Mouse (Mus musculus) CH12.LX (cell line): ENCODE measurements around the gene Foxk2. TPM values are rescaled to one million over a fixed set of nuclear protein-coding genes. Genes with fewer than 3 reads are reported as not detected.

ENCODE experiments used
- DNase-seq: peaks from one replicate; pipeline ENCODE4 v3.0.0-alpha.2; 2013; ENCODE audit errors: extremely low read depth
- H3K27ac ChIP-seq: 2 replicates; pipeline ENCODE4 v1.5.1; 2012; ENCODE audit warnings: low read depth, mild to moderate bottlenecking, control low read depth, moderate library complexity; ENCODE audit not compliant: insufficient read depth
- H3K27me3 ChIP-seq: replicated peaks from 2 replicates; pipeline ENCODE3; 2012; ENCODE audit warnings: inconsistent platforms
- H3K36me3 ChIP-seq, 2 experiments: replicated peaks in 1 of 2; 2 replicates each; pipeline versions ENCODE3 to v1.6.1; 2012; ENCODE audit warnings: inconsistent platforms in 1 of 2, low read length in 1 of 2, mild to moderate bottlenecking in 1 of 2, mixed read lengths in 1 of 2, moderate library complexity in 1 of 2; ENCODE audit not compliant: control insufficient read depth in 1 of 2, insufficient read depth in 1 of 2
- H3K4me1 ChIP-seq, 2 experiments: 2 replicates each; pipeline ENCODE4 v1.6.1; 2012; ENCODE audit warnings: inconsistent platforms in 1 of 2, moderate library complexity in 1 of 2; ENCODE audit not compliant: insufficient read depth in 2 of 2, control insufficient read depth in 1 of 2
- H3K4me2 ChIP-seq: 2 replicates; pipeline ENCODE4 v1.6.1; 2012; ENCODE audit warnings: low read depth, mild to moderate bottlenecking, control low read depth; ENCODE audit not compliant: poor library complexity, insufficient read depth, severe bottlenecking
- H3K4me3 ChIP-seq, 3 experiments: fragments of 150-350 bp in 1 of 3; sonication (generic) in 1 of 3; replicated peaks in 1 of 3; 2 replicates each; pipeline versions ENCODE3 to v1.5.1; 2011 to 2012; ENCODE audit warnings: low read depth in 2 of 3, low read length in 2 of 3, mild to moderate bottlenecking in 2 of 3, moderate library complexity in 2 of 3, control low read depth in 1 of 3, improper control_type of control experiment in 1 of 3, inconsistent platforms in 1 of 3, mixed read lengths in 1 of 3; ENCODE audit not compliant: poor library complexity in 1 of 3
- H3K79me2 ChIP-seq: replicated peaks from 2 replicates; pipeline ENCODE4 v1.6.1; 2012; ENCODE audit warnings: mild to moderate bottlenecking, moderate library complexity; ENCODE audit not compliant: control insufficient read depth, poor library complexity, insufficient read depth, severe bottlenecking; ENCODE audit errors: extremely low read depth
- H3K9ac ChIP-seq: 2 replicates; pipeline ENCODE4 v1.6.1; 2012; ENCODE audit warnings: low read depth, mild to moderate bottlenecking, control low read depth, moderate library complexity; ENCODE audit not compliant: insufficient read depth
- H3K9me3 ChIP-seq: replicated peaks from 2 replicates; pipeline ENCODE3; 2012; ENCODE audit warnings: low read length, inconsistent platforms, mixed read lengths
- BHLHE40 ChIP-seq: IDR thresholded peaks from 2 replicates; pipeline ENCODE4 v1.6.1; 2011; ENCODE audit warnings: mild to moderate bottlenecking, low read depth, low read length, improper control_type of control experiment
- CHD1 ChIP-seq: IDR thresholded peaks from 2 replicates; pipeline ENCODE4 v1.6.1; 2012; ENCODE audit warnings: low read depth, low read length, improper control_type of control experiment, inconsistent platforms
- CHD2 ChIP-seq: IDR thresholded peaks from 2 replicates; pipeline ENCODE4 v1.6.1; 2011; ENCODE audit warnings: low read length, improper control_type of control experiment
- CTCF ChIP-seq, 2 experiments: IDR thresholded peaks in 1 of 2; conservative IDR thresholded peaks in 1 of 2; 2 replicates each; pipeline ENCODE4 v1.5.1; 2011 to 2012; ENCODE audit warnings: low read depth in 2 of 2, low read length in 2 of 2, improper control_type of control experiment in 1 of 2, inconsistent platforms in 1 of 2, mild to moderate bottlenecking in 1 of 2, moderate library complexity in 1 of 2
- E2F4 ChIP-seq: IDR thresholded peaks from 2 replicates; pipeline ENCODE4 v1.6.1; 2011; ENCODE audit warnings: low read depth, low read length, improper control_type of control experiment; ENCODE audit not compliant: insufficient replicate concordance
- ELF1 ChIP-seq: IDR thresholded peaks from 2 replicates; pipeline ENCODE4 v1.6.1; 2014; ENCODE audit warnings: low read depth, mild to moderate bottlenecking, inconsistent platforms, low read length, improper control_type of control experiment
- EP300 ChIP-seq: IDR thresholded peaks from 2 replicates; pipeline ENCODE4 v1.6.1; 2011; ENCODE audit warnings: low read length, improper control_type of control experiment
- ETS1 ChIP-seq: conservative IDR thresholded peaks from 2 replicates; pipeline ENCODE4 v1.6.1; 2012; ENCODE audit warnings: low read depth, mild to moderate bottlenecking, inconsistent platforms, low read length, improper control_type of control experiment, moderate library complexity
- GABPA ChIP-seq: IDR thresholded peaks from 2 replicates; pipeline ENCODE4 v1.6.1; 2012; ENCODE audit warnings: low read depth, low read length, improper control_type of control experiment, inconsistent platforms; ENCODE audit not compliant: insufficient replicate concordance
- HCFC1 ChIP-seq: IDR thresholded peaks from 2 replicates; pipeline ENCODE4 v1.6.1; 2012; ENCODE audit warnings: low read depth, mild to moderate bottlenecking, inconsistent platforms, low read length, improper control_type of control experiment
- IRF4 ChIP-seq: IDR thresholded peaks from 2 replicates; pipeline ENCODE4 v1.6.1; 2014; ENCODE audit warnings: low read depth, mild to moderate bottlenecking, inconsistent platforms, low read length, improper control_type of control experiment
- JUN ChIP-seq: IDR thresholded peaks from 2 replicates; pipeline ENCODE4 v1.6.1; 2011; ENCODE audit warnings: low read depth, mild to moderate bottlenecking, low read length, improper control_type of control experiment, moderate library complexity; ENCODE audit not compliant: insufficient read depth
- JUND ChIP-seq: conservative IDR thresholded peaks from 2 replicates; pipeline ENCODE4 v1.6.1; 2011; ENCODE audit warnings: low read depth, low read length, improper control_type of control experiment
- KAT2A ChIP-seq: IDR thresholded peaks from 2 replicates; pipeline ENCODE4 v1.6.1; 2012; ENCODE audit warnings: low read length, improper control_type of control experiment, inconsistent platforms; ENCODE audit not compliant: insufficient replicate concordance
- MAFK ChIP-seq: IDR thresholded peaks from 2 replicates; pipeline ENCODE4 v1.6.1; 2011; ENCODE audit warnings: low read length, improper control_type of control experiment; ENCODE audit not compliant: insufficient replicate concordance
- MAX ChIP-seq: IDR thresholded peaks from 2 replicates; pipeline ENCODE4 v1.6.1; 2011; ENCODE audit warnings: low read length, improper control_type of control experiment
- MAZ ChIP-seq: IDR thresholded peaks from 2 replicates; pipeline ENCODE4 v1.6.1; 2012; ENCODE audit warnings: low read depth, mild to moderate bottlenecking, inconsistent platforms, low read length, improper control_type of control experiment, moderate library complexity
- MEF2A ChIP-seq: IDR thresholded peaks from 2 replicates; pipeline ENCODE4 v1.6.1; 2014; ENCODE audit warnings: low read depth, mild to moderate bottlenecking, inconsistent platforms, low read length, improper control_type of control experiment, borderline replicate concordance
- MXI1 ChIP-seq: IDR thresholded peaks from 2 replicates; pipeline ENCODE4 v1.6.1; 2011; ENCODE audit warnings: mild to moderate bottlenecking, low read depth, low read length, improper control_type of control experiment
- MYC ChIP-seq: IDR thresholded peaks from 2 replicates; pipeline ENCODE4 v1.6.1; 2011; ENCODE audit warnings: low read depth, mild to moderate bottlenecking, improper control_type of control experiment, low read length
- NELFE ChIP-seq: IDR thresholded peaks from 2 replicates; pipeline ENCODE4 v1.6.1; 2011; ENCODE audit warnings: low read depth, low read length, improper control_type of control experiment
- NRF1 ChIP-seq: IDR thresholded peaks from 2 replicates; pipeline ENCODE4 v1.6.1; 2014; ENCODE audit warnings: low read depth, mild to moderate bottlenecking, inconsistent platforms, low read length, improper control_type of control experiment, moderate library complexity
- PAX5 ChIP-seq: IDR thresholded peaks from 2 replicates; pipeline ENCODE4 v1.6.1; 2012; ENCODE audit warnings: low read length, inconsistent platforms, mixed read lengths
- POLR2A ChIP-seq: IDR thresholded peaks from 2 replicates; pipeline ENCODE4 v1.6.1; 2011; ENCODE audit warnings: low read depth, mild to moderate bottlenecking, improper control_type of control experiment, low read length
- POLR2AphosphoS2 ChIP-seq: IDR thresholded peaks from 2 replicates; pipeline ENCODE4 v1.6.1; 2011; ENCODE audit warnings: low read depth, low read length, improper control_type of control experiment
- RAD21 ChIP-seq: IDR thresholded peaks from 2 replicates; pipeline ENCODE4 v1.6.1; 2011; ENCODE audit warnings: low read depth, mild to moderate bottlenecking, low read length, improper control_type of control experiment, moderate library complexity
- RCOR1 ChIP-seq: conservative IDR thresholded peaks from 2 replicates; pipeline ENCODE4 v1.6.1; 2012; ENCODE audit warnings: low read depth, mild to moderate bottlenecking, inconsistent platforms, low read length, improper control_type of control experiment
- SIN3A ChIP-seq: IDR thresholded peaks from 2 replicates; pipeline ENCODE4 v1.6.1; 2012; ENCODE audit warnings: low read length, improper control_type of control experiment, inconsistent platforms
- SMC3 ChIP-seq: IDR thresholded peaks from 2 replicates; pipeline ENCODE4 v1.6.1; 2011; ENCODE audit warnings: low read depth, low read length, improper control_type of control experiment
- TBP ChIP-seq: conservative IDR thresholded peaks from 2 replicates; pipeline ENCODE4 v1.6.1; 2011; ENCODE audit warnings: low read depth, low read length, improper control_type of control experiment
- TCF12 ChIP-seq: IDR thresholded peaks from 2 replicates; pipeline ENCODE4 v1.6.1; 2014; ENCODE audit warnings: low read depth, mild to moderate bottlenecking, inconsistent platforms, low read length, improper control_type of control experiment
- UBTF ChIP-seq: IDR thresholded peaks from 2 replicates; pipeline ENCODE4 v1.6.1; 2012; ENCODE audit warnings: low read depth, mild to moderate bottlenecking, inconsistent platforms, low read length, improper control_type of control experiment, moderate library complexity
- USF1 ChIP-seq: IDR thresholded peaks from 2 replicates; pipeline ENCODE4 v1.6.1; 2014; ENCODE audit warnings: low read depth, mild to moderate bottlenecking, inconsistent platforms, low read length, improper control_type of control experiment
- USF2 ChIP-seq: conservative IDR thresholded peaks from 2 replicates; pipeline ENCODE4 v1.6.1; 2011; ENCODE audit warnings: low read depth, low read length, improper control_type of control experiment
- ZC3H11A ChIP-seq: IDR thresholded peaks from 2 replicates; pipeline ENCODE4 v1.6.1; 2012; ENCODE audit warnings: low read depth, mild to moderate bottlenecking, inconsistent platforms, low read length, improper control_type of control experiment
- ZKSCAN1 ChIP-seq: IDR thresholded peaks from 2 replicates; pipeline ENCODE4 v1.6.1; 2012; ENCODE audit warnings: low read depth, inconsistent platforms, low read length, improper control_type of control experiment, borderline replicate concordance
- ZMIZ1 ChIP-seq: IDR thresholded peaks from 2 replicates; pipeline ENCODE4 v1.6.1; 2012; ENCODE audit warnings: low read depth, mild to moderate bottlenecking, inconsistent platforms, low read length, improper control_type of control experiment
- ZNF384 ChIP-seq: IDR thresholded peaks from 2 replicates; pipeline ENCODE4 v1.6.1; 2012; ENCODE audit warnings: low read depth, low read length, improper control_type of control experiment, inconsistent platforms
- dilution Hi-C: fragments of 300-500 bp; cut with MboI; formaldehyde crosslinking; loops from 2 replicates; pipeline ENCODE4 v1.14.3; 2020; ENCODE audit warnings: low sequenced_read_pairs; ENCODE audit not compliant: extremely low pct_unique_long_range_greater_than_20kb, extremely low pct_ligation_motif_present
- in situ Hi-C: fragments of 300-500 bp; cut with MboI; formaldehyde crosslinking; loops from 3 replicates; pipeline ENCODE4 v1.14.3; 2019; ENCODE audit warnings: low sequenced_read_pairs, low pct_ligation_motif_present, low pct_unique_long_range_greater_than_20kb, mixed read lengths
- polyA plus RNA-seq: library from polyadenylated mRNA; unstranded; fragments of >175 nt; gene quantifications from 2 replicates; pipeline ENCODE4 v1.2.1, GENCODE M21; 2012; ENCODE audit warnings: low read depth; ENCODE audit not compliant: insufficient read length
- total RNA-seq, 2 experiments: library from RNA; depleted of rRNA; stranded (reverse); fragments of 300-350 nt in 1 of 2; fragments of >200 nt in 1 of 2; gene quantifications; 2 replicates each; pipeline ENCODE4 v1.2.3; 2012 to 2014

Gene Foxk2
- total and polyA plus RNA-seq, 3 experiments, result 26.9 to 44.3 (median 41.2) TPM

GRCm38 (mm10) chr11:121235475-121236238 lies 24.1 kb upstream of the Foxk2 start:
- dilution Hi-C loops (no loop called here), in situ Hi-C loops (no loop called here)
- Histone ChIP-seq H3K79me2 (no peaks in the 10 kb centered on the region), H3K9me3 (no peaks in the 10 kb centered on the region), H3K4me3 (peak overlapping the region in 2 of 3 experiments; percentile 49 to 74), H3K4me2 (peak overlapping the region; percentile 91), H3K27me3 (no peaks in the 10 kb centered on the region), H3K36me3 (peaks cover 0 to 20% of the 10 kb centered on the region in 2 experiments), H3K27ac (no peak overlapping the region), H3K9ac (peak overlapping the region; percentile 53), H3K4me1 (peaks cover 5 to 30% of the 10 kb centered on the region in 2 experiments)
- DNase-seq, result peak; percentile 87
- TF ChIP-seq UBTF, result no peak
- TF ChIP-seq MAX, result peak; percentile 62
- TF ChIP-seq ZNF384, result no peak
- no peak for TF ChIP-seq NELFE
- no peak for TF ChIP-seq GABPA
- no peak for TF ChIP-seq ZMIZ1
- peak; percentile 48; the same call in 1 of the 2 replicates for TF ChIP-seq MEF2A
- TF ChIP-seq TCF12, result peak; percentile 65; the same call in 1 of the 2 replicates
- no peak for TF ChIP-seq JUN
- TF ChIP-seq IRF4, result no peak; the same call in 1 of the 2 replicates
- TF ChIP-seq POLR2AphosphoS2, result no peak; the same call in 1 of the 2 replicates
- no peak for TF ChIP-seq CHD1
- TF ChIP-seq JUND, result no peak; the same call in 1 of the 2 replicates
- no peak for TF ChIP-seq PAX5
- no peak for TF ChIP-seq KAT2A
- TF ChIP-seq BHLHE40, result peak; percentile 69
- peak; percentile 78 for TF ChIP-seq MXI1
- no peak for TF ChIP-seq ZC3H11A
- TF ChIP-seq ZKSCAN1, result no peak
- no peak; the same call in 1 of the 2 replicates for TF ChIP-seq NRF1
- TF ChIP-seq RAD21, result peak; percentile 62
- peak; percentile 40; the same call in 1 of the 2 replicates for TF ChIP-seq SIN3A
- peak; percentile 36 for TF ChIP-seq SMC3
- no peak for TF ChIP-seq EP300
- peak; percentile 59 for TF ChIP-seq RCOR1
- no peak for TF ChIP-seq CHD2
- no peak; the same call in 1 of the 2 replicates for TF ChIP-seq ETS1
- TF ChIP-seq USF2, result no peak
- TF ChIP-seq MAZ, result no peak
- TF ChIP-seq MAFK, result no peak
- TF ChIP-seq TBP, result peak; percentile 60; the same call in 1 of the 2 replicates
- peak; percentile 91; the same call in 1 of the 2 replicates for TF ChIP-seq E2F4
- 0 out of 2 replicates have a peak, but pooled peaks have one; percentile 32 for TF ChIP-seq ELF1
- peak; percentile 85 to 88 for TF ChIP-seq CTCF (conservative IDR thresholded peaks at IDR 0.05 in 1 of 2, IDR thresholded peaks at IDR 0.05 in 1 of 2; ENCODE audit: low read depth in 2 of 2, low read length in 2 of 2)
- peak; percentile 88 for TF ChIP-seq MYC
- TF ChIP-seq POLR2A, result peak; percentile 49
- TF ChIP-seq HCFC1, result peak; percentile 17; the same call in 1 of the 2 replicates
- no peak for TF ChIP-seq USF1
